In genomic region chr13:99239161-99239530, GRCm38 (mm10) we compare ENCODE assay signal across 9 mouse cellular contexts. TPM values are rescaled to one million over a fixed set of nuclear protein-coding genes. Genes with fewer than 3 reads are reported as not detected.
A peak's percentile ranks its signal among the peaks of the same experiment; 100 is the strongest.
DNase-seq lines count a peak whose midpoint lies in the region; ATAC-seq and TF ChIP-seq lines count a peak whose summit lies in the region.
"Had no signal": no experiment of that assay in that cellular context is flagged by ENCODE, and none has a peak within 500 bp of the region (broad histone marks: within the 10 kb centered on the region; RNA-seq: fewer than 3 reads in every experiment).

No protein-coding gene starts in this region.

- H3K4me2 ChIP-seq in embryonic facial prominence, embryonic 15.5 days (replicated peaks) = no peak overlapping the region
- H3K4me2 ChIP-seq in limb, embryonic 11.5 days (ENCODE audit: low read depth, severe bottlenecking) = no peak overlapping the region
- H3K4me2 ChIP-seq in neural tube, embryonic 15.5 days = no peak overlapping the region

- H3K4me1 ChIP-seq in embryonic facial prominence, embryonic 15.5 days = peaks cover 28% of the 10 kb centered on the region
- peaks cover 19% of the 10 kb centered on the region for H3K4me1 ChIP-seq in limb, embryonic 11.5 days (ENCODE audit: control insufficient read depth, insufficient read depth, low read length)
- H3K4me1 ChIP-seq in neural tube, embryonic 15.5 days = peaks cover 14% of the 10 kb centered on the region

- no peak for TF ChIP-seq CTCF in layer of hippocampus, adult 2 months (conservative IDR thresholded peaks at IDR 0.05)

- H3K27ac ChIP-seq in layer of hippocampus, adult 2 months = peak overlapping the region; percentile 83
- H3K27ac ChIP-seq in embryonic facial prominence, embryonic 15.5 days (replicated peaks) = peak overlapping the region; percentile 75
- no peak overlapping the region for H3K27ac ChIP-seq in limb, embryonic 11.5 days (replicated peaks; ENCODE audit: low read depth, low read length)
- H3K27ac ChIP-seq in neural tube, embryonic 15.5 days (replicated peaks) = peak overlapping the region; percentile 66

- no peaks in the 10 kb centered on the region for H3K9me3 ChIP-seq in embryonic facial prominence, embryonic 15.5 days (replicated peaks)
- H3K9me3 ChIP-seq in limb, embryonic 11.5 days (ENCODE audit: control insufficient read depth, low read length) = no peaks in the 10 kb centered on the region
- H3K9me3 ChIP-seq in neural tube, embryonic 15.5 days (replicated peaks) = no peaks in the 10 kb centered on the region

- H3K27me3 ChIP-seq in embryonic facial prominence, embryonic 15.5 days = no peaks in the 10 kb centered on the region
- no peaks in the 10 kb centered on the region for H3K27me3 ChIP-seq in limb, embryonic 11.5 days (ENCODE audit: control insufficient read depth, insufficient read depth, low read length)
- H3K27me3 ChIP-seq in neural tube, embryonic 15.5 days (replicated peaks) = no peaks in the 10 kb centered on the region

- DNase-seq in layer of hippocampus, adult 2 months (ENCODE audit: low spot score in 2 of 2) = no peak
- no peak for DNase-seq in layer of hippocampus, adult 9-11 months
- DNase-seq in limb, embryonic 11.5 days (ENCODE audit: low spot score) = no peak
- no peak for DNase-seq in c-Kit-positive CD71-positive TER-119-positive erythroid progenitor cells, embryonic 14.5 days (ENCODE audit: low spot score)
- DNase-seq in right cerebral cortex, postnatal 14 days = no peak
- DNase-seq in layer of hippocampus, postnatal 14 days (ENCODE audit: low spot score in 2 of 2) = no peak

- H3K36me3 ChIP-seq in embryonic facial prominence, embryonic 15.5 days = no peaks in the 10 kb centered on the region
- no peaks in the 10 kb centered on the region for H3K36me3 ChIP-seq in limb, embryonic 11.5 days (ENCODE audit: control insufficient read depth, insufficient read depth, low read length)
- no peaks in the 10 kb centered on the region for H3K36me3 ChIP-seq in neural tube, embryonic 15.5 days

- WGBS in embryonic facial prominence, embryonic 15.5 days = 11% methylated on average over 7 of the region's 7 CpGs
- 7% methylated on average over 7 of the region's 7 CpGs for WGBS in limb, embryonic 11.5 days
- 22% methylated on average over 7 of the region's 7 CpGs for WGBS in neural tube, embryonic 15.5 days

- ATAC-seq in embryonic facial prominence, embryonic 15.5 days (ENCODE audit: insufficient number of reproducible peaks, low FRiP score, low TSS enrichment, low read depth) = no peak
- ATAC-seq in limb, embryonic 11.5 days (ENCODE audit: insufficient number of reproducible peaks, low FRiP score, low TSS enrichment, low read depth) = 0 out of 2 replicates have a peak, but pooled peaks have one; percentile 39
- no peak for ATAC-seq in neural tube, embryonic 15.5 days (ENCODE audit: low FRiP score)
- ATAC-seq: activated CD4-positive, CD25-positive, alpha-beta regulatory T cell, adult 4 months had no signal

- no peak overlapping the region for H3K4me3 ChIP-seq in layer of hippocampus, adult 2 months
- H3K4me3 ChIP-seq in embryonic facial prominence, embryonic 15.5 days (replicated peaks) = no peak overlapping the region
- no peak overlapping the region for H3K4me3 ChIP-seq in limb, embryonic 11.5 days (ENCODE audit: low read depth, low read length)
- H3K4me3 ChIP-seq in neural tube, embryonic 15.5 days (replicated peaks) = no peak overlapping the region

- H3K9ac ChIP-seq in embryonic facial prominence, embryonic 15.5 days = no peak overlapping the region
- no peak overlapping the region for H3K9ac ChIP-seq in limb, embryonic 11.5 days (ENCODE audit: low read length)
- H3K9ac ChIP-seq in neural tube, embryonic 15.5 days (replicated peaks) = no peak overlapping the region

RNA-seq across cellular contexts. Expression of gene Zfp366, which starts 54.5 kb away (rescaled TPM):
- total RNA-seq in layer of hippocampus, adult 2 months (2021) = 1 to 10 TPM; 2.5 to 4.9 TPM
- polyA plus RNA-seq in embryonic facial prominence, embryonic 15.5 days (2015; fragmentation: Nextera tagmentation; extraction: Ambion mirVana) = 0.68 and 0.81 TPM in 2 replicates
- polyA plus RNA-seq in limb, embryonic 11.5 days (2014; fragmentation: Nextera tagmentation; extraction: Ambion mirVana) = 0.53 and 1.1 TPM in 2 replicates
- polyA plus RNA-seq in neural tube, embryonic 15.5 days (2015; fragmentation: Nextera tagmentation; extraction: Ambion mirVana) = 0.87 and 0.89 TPM in 2 replicates
- 1 to 10 TPM; 5.1 to 7.0 TPM for total RNA-seq in layer of hippocampus, postnatal 14 days (2021)
- polyA plus RNA-seq: activated CD4-positive, CD25-positive, alpha-beta regulatory T cell, adult 4 months had no signal
